Mouse (Mus musculus) spleen, postnatal 4 days (tissue): ENCODE data around the gene Cypt2.
"Not testable (repeated sequence)": the region's sequence is repeated elsewhere in the genome, so short reads cannot be mapped to it uniquely, and the experiment has no call there.

Source experiments
- DNase-seq, 2 experiments: peaks; one replicate each; pipeline ENCODE4 v3.0.0; 2022; ENCODE audit warnings: low spot score in 2 of 2

Cypt2 gene

GRCm38 (mm10) chrX:105499472-105499871 lies at the start of gene Cypt2:
Gene Cypt2 (plus strand): TSS chrX:105499772.
- not testable (repeated sequence) for DNase-seq

- DNase-seq: no peak
Observed at GRCm38 (mm10) chrX:105546234-105546633, 46.7 kb downstream of the Cypt2 start.
